Mouse (Mus musculus) c-Kit-positive CD71-positive TER-119-positive erythroid progenitor cells, embryonic 14.5 days (primary cell): ENCODE measurements around the gene Fam214b.
A peak's percentile ranks its signal among the peaks of the same experiment; 100 is the strongest.

ENCODE experiments used
- DNase-seq: peaks from one replicate; pipeline ENCODE4 v3.0.0-alpha.2; 2013; ENCODE audit warnings: low spot score

Gene Fam214b

DNA sequence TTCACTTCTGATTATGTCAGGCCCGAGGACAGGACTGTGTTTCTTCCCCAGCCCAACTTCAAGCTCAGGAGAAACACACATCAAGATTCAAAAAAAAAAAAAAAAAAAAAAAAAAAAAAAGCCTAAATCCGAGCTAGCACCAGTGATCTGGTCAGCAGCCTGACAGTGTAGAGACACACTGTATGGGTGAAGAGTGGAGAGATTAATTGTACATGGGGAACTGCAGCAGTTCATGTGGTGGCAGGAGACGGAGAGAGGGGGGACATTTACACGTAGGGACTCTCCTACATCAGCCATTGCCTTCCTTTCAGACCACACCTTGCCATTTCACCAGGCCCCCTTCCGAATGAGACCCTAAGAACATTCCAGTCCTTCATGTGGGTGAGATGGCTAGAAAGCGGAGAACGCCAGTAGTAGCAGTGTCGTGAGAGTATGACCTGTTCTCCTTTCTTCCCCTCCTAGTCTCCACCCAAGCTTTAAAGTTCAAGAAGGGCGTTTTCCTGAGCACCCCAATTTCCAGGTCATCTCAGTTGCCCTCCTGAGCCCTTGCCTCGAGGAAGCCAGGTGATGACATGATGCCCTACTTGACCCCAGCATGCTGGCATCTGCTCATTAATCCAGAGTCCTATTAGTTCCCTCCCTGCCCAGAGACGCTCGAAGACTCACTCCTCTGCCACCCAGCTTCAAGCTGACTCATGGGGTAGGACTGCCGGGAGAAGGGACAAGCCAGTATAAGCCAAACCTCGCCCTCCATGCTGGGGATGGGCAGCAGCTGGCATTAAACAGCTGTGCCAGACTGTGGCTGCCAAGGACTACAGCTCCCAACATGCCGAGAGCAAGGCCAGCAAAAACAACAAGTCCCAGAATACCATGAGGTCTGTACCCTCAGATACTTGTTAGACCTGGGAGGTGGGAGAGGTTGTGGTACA lies 7.2 kb downstream of the Fam214b start:
- DNase-seq = no peak

DNA sequence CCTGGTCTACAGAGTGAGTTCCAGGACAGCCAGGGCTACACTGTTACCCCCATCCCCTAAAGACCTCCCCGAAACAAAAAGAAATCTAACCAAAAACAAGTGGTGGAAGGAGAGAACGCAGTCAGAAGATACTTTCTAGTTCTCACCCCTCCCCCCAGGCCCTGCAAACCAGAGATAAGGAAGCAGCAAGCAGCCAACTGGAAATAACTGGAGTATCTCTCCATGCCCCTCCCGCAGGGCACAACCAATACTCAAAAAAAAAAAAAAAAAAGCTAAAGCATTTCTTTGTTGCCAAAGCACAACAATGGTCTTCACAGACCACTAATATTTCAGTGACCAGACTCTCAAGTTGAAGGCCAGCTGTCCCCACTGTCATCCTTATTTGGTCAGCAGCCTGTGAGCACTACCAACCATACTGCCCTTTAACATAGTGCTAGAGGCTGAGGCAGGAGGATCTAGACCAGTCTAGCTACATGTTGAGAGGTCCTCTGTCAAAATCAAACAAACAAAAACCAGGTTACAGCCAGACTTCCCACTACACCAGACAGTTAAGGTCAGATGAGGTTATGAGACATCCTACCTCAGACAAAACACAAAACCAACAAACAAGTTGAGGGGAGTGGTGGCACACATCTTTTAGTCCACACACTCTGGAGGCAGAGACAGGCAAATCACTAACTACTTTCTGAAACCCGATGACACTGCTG lies 8.0 kb downstream of the Fam214b start:
- DNase-seq = peak; percentile 90

DNA sequence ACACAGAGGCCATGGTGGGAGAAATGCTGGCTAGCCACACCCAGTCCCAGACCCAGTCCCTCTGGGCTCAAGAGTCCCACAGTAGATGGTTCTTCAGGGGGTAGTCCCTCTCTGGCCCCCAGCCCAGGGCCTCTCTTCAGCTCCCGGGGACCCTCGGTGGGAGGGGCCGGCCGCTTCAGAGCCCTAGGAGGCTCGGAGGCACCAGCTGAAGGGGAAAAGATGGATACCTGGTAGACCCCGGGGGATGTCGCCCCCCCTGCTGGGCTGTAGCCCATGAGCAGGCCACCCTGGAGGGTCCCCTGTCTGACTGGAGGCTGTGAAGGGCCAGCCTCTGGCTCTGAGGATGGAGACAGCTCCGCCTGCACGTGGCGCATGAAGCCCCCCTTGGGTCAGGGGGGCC lies 9.7 kb downstream of the Fam214b start:
- no peak for DNase-seq

DNA sequence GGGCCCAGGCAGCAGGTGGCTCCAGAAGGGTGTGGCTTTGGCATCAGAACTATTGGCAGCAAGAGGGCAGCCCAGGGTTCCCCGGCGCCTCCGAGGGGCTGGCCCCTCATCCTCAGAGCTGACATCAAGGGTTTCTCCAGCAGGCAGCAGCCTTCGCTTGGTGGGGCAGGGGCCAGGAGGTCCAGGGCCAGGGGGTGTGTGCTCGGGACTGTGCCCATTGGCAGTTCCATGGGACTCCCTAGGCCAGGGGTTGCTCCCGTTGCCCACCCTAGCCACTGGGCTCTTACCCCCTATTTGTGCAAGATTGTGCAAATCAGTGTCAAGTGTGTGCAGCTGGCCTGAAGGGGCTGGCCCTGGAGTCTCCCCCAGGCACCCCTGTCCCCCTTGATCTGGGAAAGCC lies 10.2 kb downstream of the Fam214b start:
- no peak for DNase-seq

DNA sequence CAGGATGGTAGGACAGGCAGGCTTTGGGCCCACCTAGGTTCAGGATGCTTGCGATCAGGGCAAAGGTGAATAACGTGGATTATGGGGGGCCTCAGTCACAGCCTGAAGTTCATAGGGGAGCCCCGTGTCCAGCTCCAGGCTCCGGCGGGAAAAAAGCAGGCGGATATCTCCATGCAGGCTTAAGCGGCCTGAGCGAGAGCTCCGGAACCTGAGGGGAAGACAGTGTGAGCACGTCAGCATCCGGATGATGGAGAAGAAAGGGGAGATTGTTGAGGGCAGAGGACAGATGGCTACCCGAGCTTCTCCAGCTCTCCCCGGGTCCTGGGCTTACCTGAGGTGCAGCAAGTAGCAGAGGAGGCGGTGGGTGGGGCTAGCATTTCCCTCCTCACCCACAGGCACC lies 12.5 kb downstream of the Fam214b start:
- DNase-seq = no peak

DNA sequence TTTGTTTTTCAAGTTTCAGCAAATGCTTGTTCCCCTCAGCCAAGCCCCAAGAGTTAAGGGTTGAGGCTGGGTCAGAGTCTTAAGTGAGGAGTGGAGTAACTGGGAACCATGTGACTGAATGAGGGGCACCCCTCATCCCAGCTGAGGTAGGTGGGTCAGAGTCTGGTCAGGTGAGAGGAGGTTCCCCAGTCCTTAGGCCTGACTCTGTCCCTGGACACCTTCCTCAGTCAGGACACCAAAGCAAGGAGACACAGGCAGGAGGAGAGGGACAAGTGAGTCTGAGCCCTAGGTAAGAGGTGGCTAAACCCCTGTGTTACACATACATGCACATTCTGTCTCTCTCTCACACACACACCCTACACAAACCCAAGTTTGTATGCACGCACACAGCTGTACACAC lies 13.5 kb downstream of the Fam214b start:
- DNase-seq = no peak

DNA sequence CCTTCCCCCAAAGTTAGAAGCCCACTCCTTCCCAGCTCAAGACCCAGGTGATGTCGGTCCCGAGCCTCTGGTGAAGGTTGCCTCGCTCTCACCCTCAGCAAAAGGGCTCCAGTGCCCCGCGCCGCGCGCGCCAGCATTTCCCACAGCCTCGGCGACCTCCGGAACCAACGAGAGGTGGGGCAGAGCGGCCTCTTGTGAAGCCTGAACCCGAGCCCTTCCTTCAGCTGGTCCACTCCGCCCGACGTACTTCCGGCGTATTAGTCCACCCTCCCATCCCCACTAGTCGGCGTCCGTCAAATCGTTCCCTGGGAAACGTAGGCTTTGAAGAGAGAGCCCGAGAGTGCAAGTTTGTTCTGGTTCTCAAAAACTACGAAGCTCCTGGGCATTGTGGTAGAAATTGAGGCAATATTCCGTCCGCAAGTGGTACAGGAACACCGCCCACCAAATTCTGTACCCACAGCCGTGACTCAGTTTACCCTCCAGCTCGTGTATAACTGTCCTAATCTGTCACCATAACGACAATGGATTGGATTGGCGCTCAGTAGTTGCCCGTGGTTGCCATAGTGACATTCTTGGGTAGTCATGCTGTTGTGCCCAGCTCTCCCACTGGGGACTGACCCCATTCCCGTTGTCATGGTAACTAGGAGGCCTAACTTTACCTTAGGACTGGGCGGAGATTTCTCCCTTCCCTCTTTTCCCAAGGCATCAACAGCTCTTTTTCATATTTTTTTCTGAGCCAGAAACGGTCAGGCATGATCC lies 14.6 kb downstream of the Fam214b start, which contains the start of gene Stoml2:
Gene Stoml2, minus strand, starts transcription at position 474 of the 759 bp plus-strand sequence.
- DNase-seq = peak; percentile 89

DNA sequence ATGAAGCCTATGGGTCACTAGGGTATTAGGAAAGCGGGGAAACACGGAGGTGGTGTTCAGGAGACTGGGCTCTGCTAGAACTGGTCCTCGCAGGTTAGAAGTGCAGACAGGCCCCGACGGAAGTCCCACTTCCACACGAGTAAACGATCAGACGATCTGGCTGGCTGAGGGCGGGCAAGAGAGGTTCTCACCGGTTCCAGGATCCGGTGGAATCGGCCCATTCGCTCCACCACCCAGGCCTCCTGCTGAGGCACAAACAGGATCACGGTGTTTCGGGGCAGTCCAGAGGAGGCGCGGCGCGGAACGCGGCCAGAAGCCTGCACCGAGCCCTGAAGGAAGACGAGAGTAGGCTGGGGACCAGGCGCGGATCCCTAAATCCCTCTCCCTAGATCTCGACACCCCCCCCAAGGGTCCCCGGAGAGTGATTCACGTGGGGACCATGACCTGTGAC lies 15.2 kb downstream of the Fam214b start:
- DNase-seq = no peak

DNA sequence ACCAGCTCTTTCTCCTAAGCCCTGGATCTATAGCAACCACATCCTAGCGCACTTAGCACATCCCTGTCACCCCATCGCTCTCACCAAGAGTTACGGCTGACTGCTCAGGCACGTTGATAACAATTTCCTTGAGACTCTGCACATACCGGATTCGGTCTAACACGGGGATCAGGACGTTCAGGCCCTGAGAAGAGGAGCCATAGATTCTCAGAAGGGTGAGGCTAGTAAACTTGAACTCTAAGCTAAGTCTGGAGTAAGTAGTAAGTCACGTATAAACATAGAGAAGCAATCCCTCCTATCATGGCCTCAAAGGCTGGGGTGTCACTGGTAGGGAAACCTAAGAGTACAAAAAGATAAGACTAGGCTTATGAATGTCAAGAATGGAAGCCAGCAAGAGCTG lies 15.7 kb downstream of the Fam214b start:
- DNase-seq = peak; percentile 60

DNA sequence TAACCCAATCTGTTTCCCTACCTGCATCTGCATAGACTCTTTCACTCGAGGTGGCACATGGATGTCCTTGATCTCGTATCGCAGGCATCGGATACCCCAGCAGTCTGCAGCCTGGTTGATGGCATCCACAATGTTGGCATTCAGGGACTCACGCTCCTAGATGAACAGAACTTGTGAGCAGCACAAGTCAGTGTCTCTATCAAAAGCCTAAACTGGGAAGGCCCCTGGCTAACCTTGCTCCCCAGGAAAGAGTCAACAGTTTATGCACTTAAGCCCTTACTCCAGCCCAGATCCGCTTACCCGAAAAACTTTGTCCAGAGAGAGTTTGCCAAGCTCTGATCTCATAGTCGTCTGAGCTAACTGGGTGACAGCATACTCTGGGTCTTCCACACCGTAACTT lies 16.3 kb downstream of the Fam214b start:
- DNase-seq = no peak

DNA sequence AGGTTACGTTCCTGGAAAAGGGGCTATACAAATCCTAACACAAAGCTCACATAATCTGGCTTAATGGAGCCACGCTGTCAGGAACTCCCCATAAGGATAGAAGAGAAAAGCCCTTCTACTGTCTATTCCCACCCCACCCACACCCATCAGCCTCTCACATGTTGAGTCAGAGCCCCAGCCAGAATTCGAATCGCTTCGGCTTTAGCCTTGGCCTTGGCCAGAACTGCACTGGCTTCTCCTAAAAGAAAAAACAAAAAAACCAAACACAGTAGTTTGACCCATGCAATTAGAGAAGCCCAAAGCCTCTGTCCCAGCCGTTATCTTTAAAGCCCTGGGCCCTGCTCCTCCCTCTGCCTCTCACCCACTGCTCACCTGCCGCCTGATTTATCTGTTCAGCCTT lies 16.9 kb downstream of the Fam214b start:
- DNase-seq = no peak

DNA sequence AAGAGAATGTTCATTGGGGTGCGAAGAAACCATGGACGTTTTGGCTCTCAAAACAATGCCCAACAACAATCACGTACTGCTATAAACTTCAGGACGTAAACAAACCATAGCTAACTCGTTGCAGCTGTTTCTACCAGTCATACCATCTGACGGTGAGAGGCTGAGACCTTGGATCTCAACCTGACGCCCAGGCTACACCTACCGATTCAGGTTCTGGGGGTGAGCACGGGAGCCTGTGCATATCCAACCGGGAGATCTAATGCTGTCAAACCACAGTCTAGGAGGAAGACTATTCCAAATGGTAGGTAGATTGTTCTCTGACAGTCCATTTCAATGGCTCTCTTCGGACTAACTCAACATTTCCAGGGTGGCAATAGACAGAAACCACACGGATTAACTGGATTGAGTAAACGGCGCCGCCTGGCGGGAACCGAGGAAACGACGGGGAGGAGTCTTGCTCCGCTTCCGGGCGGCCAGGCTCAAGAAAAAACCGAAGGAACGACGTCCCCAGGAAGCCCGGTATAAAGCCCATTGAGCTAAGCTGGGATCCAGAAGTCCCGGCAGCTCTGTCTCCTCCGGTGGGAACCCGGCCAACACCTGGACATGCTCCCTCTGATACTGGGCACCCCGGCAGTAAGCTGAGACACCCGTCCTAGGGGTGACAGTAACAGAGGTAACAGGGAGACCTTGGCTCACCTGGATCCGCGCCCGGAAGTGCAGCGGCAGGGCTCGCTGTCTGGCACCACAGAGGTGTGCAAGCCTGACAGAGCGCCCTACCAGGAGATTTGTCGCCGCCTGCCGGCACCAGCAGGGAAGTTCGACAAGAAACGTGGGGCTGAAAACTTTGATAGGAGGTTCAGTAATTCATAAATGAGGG lies 20.7 kb downstream of the Fam214b start, which contains the start of gene Pigo:
Gene Pigo, minus strand, starts transcription at position 736 of the 877 bp plus-strand sequence.
- DNase-seq = peak; percentile 95

DNA sequence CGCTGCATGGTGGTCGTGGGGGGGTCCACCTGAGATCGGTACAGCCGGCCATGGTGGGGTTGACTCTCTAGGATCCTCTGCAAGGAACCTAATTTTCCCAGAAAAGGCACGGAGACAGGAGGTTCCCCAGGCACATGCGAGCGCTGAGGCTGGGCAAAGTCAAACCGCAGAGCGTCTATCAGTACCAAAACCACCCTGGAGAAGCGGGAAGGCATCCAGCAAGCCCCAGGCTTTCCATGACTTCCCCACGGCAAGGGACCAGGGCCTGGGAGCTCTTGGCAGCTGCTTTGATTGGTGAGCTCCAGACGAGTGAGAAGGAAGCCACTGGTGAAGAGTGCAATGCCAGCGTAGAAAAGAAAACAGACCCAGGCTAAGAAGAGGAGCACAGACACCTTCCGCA lies 21.3 kb downstream of the Fam214b start:
- DNase-seq = no peak

DNA sequence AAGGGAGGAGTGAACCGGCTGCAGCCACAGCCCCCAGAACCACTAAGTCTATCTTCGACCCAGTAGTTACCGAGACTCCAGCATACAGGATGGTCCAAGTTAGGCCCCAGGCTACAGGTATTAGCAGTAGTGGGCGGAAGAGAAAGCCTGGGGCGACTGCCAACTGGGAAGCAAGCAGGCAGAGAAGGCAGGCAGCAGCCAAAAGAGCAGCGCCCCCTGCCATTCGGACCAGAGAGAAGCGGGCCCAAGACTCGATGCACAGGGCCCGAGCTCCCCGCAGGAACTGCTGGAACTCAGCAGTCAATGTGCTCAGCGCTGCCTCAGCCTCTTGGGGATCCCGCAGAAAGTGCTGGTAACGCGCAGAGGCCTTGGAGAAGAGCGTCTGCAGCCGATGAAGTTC lies 24.7 kb downstream of the Fam214b start:
- DNase-seq = no peak

DNA sequence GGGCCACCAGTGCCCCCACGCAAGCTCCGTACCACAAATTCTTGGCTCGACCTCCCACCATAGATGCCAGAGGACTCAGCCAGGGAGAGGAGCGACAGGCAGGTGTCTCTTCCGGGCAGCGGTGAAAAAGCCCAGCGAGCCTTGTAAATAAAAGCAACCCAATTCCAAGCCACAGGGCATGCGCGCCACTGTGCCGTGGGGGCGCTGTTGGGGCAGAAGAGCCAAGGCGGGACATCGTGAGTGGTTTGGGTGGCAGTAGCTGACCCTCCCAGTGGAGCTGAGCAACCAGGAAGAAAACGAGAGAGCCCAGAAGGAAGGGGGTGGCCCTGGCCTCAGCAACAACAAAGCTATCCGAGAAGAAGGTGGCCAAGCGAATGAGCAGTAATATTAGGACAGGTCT lies 25.1 kb downstream of the Fam214b start:
- no peak for DNase-seq

DNA sequence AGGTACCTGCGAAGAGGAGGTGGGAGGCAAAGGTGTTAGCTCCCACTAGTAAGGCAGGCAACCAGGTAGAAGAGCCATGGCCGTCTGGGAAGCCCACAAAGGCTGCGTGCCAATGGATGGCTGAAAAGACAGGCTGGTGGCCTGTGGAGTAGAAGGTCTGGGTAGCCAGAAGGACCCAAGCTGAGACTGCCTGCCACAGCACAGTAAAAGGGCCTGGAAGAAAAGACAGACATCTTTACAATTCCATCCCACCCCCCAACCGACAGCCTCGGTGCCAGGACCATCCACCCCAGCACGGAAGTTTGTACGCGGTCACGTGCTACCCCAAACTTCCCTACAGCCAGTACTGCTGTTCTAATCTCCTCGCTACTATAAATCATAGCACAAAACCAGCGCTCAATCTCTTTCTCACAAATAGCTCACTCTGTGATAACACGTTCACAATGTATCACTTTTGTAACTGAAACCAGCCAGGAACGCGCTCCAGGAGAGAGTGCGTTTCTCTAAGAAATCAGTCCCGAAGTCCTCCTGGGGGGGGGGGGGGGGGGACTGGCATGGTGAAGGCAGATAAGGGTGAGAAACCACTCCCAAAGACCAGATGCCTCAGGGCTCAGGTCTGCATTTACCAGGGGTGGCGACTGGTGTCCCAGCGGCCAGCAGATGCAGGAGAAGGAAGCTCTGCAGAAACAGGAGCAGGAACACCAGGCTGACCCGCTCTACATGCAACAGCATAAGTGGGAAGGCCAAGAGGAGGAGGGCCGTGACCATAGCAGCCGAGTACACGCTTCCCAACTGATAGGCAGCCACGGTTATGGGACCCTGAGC lies 26.2 kb downstream of the Fam214b start:
- no peak for DNase-seq

DNA sequence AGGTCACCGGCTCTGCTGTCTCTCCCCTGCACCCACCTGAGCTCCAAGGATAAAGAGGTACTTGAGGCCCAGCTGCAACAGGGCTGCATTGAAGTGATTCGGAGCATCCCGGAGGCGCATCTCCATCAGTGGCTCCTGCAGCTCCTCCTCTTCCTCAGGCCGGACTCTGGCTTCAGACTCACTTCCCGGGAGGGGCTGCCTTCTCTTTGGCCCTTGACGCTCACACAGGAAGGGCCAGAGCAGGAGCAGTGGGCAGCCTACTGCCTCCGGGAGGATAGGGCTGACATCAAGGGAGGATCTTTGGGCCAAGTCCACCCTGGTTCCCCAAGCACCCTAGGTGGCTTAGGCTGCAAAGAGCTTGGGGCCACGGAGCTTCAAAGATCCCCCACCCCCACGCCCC lies 26.8 kb downstream of the Fam214b start:
- no peak for DNase-seq

DNA sequence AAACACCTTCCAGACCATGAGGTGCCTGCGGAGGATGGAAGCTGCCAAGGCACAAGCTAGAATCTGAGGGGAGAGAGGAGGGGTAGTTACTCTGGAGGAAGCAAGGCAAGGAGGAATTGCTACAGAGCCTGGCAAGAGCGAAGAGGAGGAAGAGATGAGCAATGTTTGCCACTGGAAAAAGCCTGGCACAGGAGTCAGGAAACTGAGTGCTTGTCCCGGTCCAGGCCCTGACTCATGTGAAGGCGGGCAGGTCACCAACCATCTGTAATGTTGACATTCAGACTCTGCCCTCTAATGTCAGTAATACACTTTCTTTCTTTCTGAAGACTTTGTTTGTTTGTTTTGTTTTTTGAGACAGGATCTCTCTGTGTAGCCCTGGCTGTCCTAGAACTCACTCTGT lies 27.9 kb downstream of the Fam214b start:
- no peak for DNase-seq

DNA sequence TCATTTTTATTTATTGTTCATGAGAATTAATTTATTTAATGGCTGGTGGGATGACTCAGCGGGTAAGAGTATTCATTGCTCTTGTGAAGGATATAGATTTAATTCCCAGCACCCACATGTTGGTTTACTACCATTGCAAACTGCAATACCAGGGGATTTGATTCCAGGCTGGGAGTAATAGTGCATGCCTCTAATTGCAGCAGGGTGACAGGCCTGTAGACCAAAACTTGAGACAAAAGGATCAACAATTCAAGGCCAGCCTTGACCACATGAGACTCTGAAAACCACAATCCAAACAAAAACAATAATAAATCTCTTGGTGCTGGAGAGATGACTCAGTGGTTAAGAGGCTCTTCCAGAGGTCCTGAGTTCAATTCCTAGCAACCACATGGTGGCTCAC lies 33.9 kb downstream of the Fam214b start:
- DNase-seq = no peak
